Mouse (Mus musculus) thymus, postnatal 25 days (tissue): ENCODE data around the gene Bloc1s4.

Experiments used
- DNase-seq: peaks from one replicate; pipeline ENCODE4 v3.0.0; 2022

The Bloc1s4 gene

DNA sequence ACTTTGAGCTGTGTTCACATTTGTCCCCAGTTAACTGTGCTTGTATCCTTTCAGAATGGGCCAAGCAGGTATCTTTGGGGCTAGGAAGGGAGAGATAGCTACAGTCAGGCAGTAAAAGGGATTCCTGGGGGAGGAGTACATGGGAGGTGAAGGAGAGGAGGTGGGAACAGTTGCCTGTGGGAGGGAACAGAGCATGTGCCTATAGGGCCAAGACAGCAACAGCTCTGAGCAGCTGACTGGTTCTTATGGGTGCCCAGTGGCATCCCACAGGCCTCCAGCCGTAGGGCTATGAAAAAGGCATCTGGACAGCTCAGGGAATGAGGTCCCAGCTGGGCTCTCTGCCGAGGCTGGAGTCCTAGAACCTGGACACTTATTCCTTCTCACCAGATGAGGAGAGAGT is 31.6 kb downstream of the Bloc1s4 start:
- no peak for DNase-seq

- no peak for DNase-seq
Observed at GRCm38 (mm10) chr5:36714832-36715231, 33.6 kb downstream of the Bloc1s4 start.

DNA sequence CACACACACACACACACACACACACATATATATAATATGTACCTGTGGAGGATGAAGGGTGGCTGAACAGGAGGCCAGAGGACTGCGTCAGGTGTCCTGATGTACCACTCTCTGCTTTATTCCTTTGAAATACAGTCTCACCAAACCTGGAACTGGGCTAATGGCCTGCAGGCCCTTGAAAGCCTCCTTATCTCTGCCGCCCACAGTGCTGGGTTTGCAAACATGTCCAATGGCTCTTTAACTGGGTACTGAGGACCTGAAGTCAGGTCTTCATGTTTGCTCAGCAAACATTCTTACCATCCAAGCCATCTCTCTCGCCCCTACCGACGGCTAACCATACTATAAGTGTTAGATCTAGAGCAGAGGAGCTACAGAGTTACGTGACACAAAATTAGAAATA is 34.8 kb downstream of the Bloc1s4 start:
- DNase-seq = no peak

- peak; percentile 79 for DNase-seq
Observed at GRCm38 (mm10) chr5:36712553-36713534, 35.6 kb downstream of the Bloc1s4 start.

GRCm38 (mm10) chr5:36711863-36712262 is 36.6 kb downstream of the Bloc1s4 start:
- no peak for DNase-seq

GRCm38 (mm10) chr5:36705792-36706191 is 42.7 kb downstream of the Bloc1s4 start:
- no peak for DNase-seq

- DNase-seq = no peak
Observed at GRCm38 (mm10) chr5:36705390-36705789, 43.1 kb downstream of the Bloc1s4 start.

DNA sequence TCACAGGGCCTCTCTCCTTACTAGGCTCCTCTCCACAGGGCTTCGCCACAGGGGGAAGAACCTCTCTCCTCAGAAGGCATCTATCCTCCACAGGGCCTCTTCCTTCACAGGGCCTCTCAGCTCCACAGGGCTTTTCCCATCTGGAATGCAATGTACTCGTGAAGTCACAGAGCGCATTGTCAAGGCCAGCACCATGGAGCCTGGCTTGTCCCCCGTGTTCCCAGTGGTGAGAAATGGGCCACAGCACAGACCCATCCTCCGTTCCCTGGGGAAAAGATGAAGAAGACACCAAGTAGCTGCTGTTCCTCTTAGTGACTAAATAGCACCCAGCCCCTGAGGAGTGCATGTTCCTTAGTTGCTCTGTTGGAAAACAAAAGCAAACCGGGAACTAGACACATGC is 43.8 kb downstream of the Bloc1s4 start:
- DNase-seq = no peak

DNA sequence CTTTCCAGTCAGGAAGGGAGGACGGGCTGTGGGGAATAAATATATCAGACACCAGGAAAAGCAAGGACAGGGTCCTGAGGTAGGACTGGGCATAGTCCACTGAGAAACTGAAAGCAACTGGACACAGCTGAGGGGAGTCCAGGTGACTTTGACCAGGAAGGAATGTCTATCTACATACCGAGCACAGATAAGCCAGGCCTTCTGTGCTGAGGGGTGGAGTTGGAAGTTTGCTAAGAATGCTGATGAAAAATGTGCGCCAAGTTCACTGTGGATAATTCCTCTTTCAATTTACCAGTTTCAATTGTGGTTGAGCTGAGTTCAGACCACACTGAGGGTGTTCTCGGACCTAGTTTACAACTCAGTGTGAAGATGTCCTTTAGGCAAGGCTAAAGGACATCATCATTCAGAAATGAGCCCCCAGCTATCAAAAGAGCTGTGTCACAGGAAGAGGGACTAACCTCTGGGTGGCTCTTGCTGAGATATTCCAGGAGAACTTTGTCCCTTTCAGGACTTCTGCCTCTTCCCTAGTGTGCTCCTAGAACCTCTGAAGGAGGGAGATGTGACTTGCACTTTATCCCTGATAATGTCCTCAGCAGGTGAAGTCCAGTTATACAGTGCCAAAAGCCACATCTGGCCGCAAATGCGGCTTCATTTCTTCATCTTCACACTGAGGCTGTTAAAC is 47.4 kb downstream of the Bloc1s4 start:
- no peak for DNase-seq

- DNase-seq = no peak
Observed at GRCm38 (mm10) chr5:36698689-36699088, 49.8 kb downstream of the Bloc1s4 start.

DNA sequence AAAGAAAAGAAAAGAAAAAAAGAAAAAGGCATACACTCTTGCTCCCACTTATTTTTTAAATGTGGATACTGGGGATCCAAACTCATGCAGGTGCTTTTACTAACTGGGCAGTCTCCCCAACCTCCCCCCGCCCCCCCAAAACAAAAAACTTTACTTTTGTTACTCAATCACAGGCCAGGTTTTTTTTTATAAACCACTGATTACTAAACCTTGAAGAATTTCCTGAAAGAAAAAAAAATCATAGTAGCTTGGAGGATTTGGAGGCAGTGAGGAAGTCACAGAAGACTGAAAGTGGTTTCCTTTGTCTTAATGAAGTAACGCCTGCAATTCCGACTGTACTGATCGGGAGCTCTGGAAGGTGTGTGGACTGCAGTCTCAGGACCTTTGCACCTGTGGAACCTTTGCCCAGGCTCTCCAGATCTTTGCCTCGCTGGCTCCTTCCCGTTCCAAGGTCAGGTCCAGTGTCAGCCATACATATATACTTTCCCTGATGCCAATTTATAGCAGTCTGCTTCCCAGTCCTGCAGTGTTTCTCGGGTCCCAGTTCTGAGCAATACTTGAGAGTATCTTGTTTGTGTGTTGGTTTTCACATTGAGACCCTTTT is 50.3 kb downstream of the Bloc1s4 start:
- no peak for DNase-seq
